Mouse (Mus musculus) thymus, postnatal 4 days (tissue): ENCODE results near the gene Atxn7.
"Not testable (repeated sequence)": the region's sequence is repeated elsewhere in the genome, so short reads cannot be mapped to it uniquely, and the experiment has no call there.

Experiments
- DNase-seq: peaks from one replicate; pipeline ENCODE4 v3.0.0; 2021

Gene Atxn7

DNA sequence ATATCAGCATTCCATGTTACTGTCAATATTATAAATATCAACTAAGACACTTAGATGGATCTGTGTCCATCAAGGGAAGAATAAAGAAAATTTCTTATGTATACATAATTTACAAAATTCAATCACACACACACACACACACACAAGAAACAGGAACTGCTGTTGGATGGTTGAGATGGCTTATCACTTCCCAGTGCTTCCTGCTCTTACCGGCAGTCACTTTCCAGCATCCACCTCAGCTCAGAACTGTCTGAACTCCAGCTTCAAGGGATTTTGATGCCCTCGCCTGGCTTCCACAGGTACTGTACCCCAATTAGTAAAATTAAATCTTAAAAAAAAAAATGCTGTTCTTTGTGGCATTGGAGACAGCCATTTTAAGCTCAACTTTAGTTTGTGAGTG, 27.2 kb downstream of the Atxn7 start:
- no peak for DNase-seq

- no peak for DNase-seq
Observed at GRCm38 (mm10) chr14:13990741-13991140, 29.5 kb downstream of the Atxn7 start.

DNA sequence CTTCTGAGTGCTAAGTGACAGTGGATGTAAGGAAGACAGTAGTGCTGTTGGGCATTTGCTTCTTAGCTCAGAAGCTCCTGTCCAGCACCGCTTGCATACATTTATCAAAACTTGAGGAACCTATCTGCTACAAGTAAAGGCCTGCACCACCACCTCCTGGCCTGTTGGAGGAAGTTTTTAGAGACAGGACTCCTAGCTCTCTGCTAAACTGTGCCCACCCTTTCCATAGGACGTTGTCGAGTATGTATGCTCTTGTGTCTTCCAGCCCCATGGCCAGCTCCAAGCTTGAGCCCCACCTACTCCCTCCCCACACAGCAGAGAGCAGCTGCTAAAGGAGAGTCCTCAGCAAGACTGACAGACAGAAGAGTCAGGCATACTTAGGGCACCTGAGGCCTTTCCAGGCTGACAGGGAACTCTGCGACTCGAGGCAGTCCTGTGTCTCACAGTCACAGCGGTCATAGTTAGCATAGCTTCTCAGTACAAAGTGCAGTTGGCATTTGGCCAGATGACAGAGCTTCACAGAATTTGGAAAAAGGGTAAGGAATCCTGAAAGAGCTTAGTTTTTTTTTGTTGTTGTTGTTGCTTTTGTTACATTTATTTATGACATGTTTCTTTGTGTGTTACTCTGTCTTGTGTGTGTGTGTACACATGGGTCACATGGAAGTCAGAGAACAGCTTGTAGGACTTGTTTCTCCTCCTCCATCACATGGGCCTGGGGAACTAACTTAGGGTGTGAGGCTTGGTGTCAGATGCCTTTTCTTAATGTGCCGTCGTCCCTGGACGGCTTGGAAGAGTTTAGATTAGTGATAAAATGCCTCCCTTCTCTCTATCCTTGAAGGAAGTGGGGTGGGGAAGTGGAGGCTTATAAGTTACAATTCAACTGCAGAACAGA, 34.2 kb downstream of the Atxn7 start:
- no peak for DNase-seq

- no peak for DNase-seq
Observed at GRCm38 (mm10) chr14:14002771-14003170, 41.5 kb downstream of the Atxn7 start.

GRCm38 (mm10) chr14:14009712-14010111, 48.5 kb downstream of the Atxn7 start:
- DNase-seq, result no peak

DNA sequence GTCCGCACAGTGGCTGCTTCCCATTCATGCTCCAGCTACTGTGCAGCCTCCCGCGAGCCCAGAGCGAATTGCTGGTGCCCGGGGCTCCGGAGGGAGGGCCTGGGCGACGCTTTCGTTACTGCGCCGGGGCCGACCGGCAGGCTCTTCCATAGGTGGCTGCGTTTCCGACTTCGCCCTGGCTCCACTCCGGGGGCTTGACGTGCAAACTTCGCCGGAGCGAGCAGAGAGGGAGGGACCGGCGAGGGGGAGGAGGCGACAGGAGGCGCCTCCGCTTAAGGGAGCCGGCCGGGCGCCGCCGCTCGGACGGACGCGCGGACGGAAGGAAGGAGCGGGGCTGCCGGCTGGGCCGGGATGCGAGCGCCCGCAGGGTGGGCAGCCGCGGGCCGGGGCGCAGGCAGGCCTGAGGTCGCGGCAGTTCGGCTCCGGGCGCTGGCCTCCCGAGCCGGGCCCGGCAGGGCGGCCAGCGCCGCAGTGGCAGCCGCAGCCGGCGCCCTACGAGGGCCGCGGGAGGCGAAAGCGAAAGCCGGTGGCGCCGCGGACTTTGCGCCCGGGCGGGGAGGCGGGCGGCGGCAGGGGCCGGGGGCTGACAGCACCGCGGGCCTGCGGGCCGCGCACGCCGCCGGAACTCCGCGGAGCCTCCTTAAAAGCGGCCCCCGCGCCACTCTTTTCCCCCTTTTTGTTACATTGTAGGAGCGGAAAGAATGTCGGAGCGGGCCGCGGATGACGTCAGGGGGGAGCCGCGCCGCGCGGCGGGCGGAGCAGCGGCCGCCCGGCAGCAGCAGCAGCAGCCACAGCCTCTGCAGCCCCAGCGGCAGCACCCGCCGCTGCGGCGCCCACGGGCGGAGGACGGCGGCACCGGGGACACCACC, 51.4 kb downstream of the Atxn7 start:
- DNase-seq, result peak; percentile 85

DNA sequence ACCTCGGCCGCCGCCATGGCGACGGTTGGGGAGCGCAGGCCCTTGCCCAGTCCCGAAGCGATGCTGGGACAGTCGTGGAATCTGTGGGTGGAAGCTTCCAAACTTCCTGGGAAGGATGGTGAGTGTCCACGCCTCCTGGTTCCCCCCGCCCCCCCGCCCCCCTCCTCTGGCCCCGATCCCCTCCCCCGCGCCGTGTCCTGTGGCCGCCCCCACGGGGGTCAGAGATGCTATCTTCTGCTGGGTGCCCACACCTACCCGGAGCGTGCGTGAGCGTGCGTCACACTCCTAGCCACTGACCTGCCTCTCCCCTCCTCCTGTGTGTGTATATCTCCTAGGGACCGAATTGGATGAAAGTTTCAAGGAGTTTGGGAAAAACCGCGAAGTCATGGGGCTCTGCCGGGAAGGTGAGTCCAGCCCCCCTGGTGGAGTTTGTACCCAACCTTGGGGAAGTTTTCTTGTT, 52.0 kb downstream of the Atxn7 start:
- DNase-seq, result no peak

DNA sequence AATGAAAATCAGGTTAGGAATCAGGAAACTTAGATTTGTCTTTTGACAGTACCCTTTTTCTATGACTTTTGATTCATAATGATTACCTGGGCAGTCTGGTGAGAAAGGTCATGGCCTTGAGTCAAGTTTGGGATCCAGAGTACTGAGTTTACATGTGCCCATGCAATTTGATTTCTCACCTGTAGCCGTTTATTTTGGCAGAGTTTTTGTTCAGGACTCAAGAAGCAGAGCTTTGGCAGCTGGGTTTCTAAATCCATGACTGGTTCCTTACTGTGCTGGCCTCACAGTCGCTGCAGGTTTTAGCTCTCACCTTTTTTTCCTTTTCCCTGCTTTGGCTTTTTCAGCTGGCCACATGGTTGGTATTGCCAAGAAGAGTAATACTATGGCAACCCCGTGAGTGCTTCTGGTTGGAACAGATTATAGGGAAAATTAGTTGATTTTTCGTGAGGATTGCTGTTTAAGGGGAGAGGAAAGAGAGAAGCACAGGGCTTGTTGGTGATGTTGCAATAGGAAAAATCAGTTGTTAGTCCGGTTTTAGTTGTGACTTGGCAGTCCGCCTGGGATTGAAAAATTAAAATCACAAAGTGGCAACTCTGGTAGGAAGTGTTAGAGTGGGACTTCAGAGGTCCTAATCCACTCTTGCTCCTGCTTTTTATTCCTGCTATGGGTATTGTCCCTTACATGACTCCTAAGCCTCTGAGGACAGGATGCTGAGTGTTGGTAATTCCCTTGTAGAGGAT, 53.6 kb downstream of the Atxn7 start:
- no peak for DNase-seq

DNA sequence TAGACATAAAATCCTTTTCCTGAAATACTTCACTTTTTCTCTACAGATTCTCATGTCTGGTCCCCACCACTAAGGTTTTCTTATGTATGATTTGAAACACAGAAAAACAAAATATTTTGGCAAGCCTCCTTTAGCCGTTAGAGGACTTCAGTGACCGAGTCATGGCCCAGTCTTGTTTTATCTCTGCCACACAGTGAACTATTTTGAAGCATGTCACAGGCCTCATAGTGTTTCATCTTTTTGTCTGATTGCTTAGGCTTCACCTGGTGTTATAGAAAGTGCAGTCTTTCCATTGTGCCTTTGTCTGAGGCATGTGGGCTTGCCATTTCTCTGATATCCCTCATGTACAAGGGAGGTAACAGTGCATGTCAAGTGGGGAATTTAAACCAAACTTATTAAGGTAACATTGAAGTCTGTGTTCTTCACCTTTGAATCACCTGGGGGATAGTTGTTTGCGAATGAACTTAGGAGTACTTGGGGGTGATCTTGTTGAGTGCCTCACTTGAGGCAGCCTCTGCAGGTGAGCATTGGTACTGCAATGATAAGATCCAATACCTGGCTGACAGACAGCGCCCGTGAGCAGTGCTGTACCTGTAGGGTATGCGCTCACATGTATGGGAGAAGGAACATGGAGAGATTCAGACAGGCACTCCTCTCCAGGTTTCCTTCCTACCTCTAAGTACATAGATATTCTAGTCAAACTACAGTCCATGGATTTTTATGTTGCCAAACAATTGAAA, 58.1 kb downstream of the Atxn7 start:
- DNase-seq, result peak; percentile 74

DNA sequence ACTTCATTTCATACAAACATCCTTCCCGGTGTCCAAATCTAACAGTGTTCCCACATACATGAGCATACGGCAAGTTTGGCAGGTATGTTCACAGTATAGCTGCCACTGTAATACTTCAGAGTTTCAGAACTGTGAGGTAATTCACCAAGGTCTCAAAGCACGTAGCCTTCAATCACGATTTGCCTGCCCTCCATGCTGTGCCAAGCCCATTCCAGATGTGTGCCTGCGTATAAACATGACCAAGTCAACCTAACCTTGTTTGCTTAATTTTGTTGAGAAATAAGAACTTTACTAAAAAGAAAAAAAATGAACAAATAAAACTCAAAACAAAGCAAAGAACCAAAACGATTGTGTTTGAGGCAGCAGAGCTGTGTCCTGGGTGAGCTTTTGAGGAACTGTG, 60.0 kb downstream of the Atxn7 start:
- no peak for DNase-seq

DNA sequence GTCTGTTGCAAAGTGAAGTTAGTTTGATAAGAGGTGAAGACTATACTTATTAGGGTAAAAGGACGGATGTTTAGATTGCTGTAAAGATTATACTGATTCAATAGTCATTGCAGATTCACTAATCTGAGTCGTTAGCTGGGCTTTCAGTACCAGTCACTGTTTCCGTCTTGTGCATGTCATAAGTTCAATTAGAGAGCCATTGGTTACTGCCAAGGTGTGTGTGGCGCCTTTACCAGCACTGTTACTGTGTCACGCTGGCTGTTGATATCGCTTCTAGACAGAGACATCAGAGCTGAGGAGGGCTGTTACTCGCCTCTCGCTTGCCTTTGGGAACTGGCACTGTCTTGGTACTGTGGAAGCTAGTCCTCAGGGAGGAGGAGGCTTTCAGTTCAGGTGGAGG, 64.6 kb downstream of the Atxn7 start:
- no peak for DNase-seq

DNA sequence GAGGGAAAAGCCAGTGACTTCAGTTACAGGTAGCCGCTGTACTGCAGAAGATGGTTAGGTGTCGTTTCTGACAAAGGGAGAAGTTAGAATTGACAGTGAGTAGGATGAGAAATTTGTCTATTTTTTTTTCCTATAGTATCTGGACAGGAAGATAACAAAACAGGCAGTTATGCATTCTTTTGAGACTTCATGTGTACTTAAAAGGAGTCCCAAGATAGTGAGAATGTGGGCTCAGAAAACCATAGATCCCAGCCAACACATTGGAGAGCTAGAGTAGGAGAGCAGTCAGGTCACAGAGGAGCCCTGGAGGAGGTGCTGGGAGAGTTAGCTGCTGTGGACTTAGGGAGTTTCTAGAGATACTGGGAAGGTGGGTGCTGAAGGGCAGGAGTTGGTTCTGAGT, 69.4 kb downstream of the Atxn7 start:
- DNase-seq, result no peak

DNA sequence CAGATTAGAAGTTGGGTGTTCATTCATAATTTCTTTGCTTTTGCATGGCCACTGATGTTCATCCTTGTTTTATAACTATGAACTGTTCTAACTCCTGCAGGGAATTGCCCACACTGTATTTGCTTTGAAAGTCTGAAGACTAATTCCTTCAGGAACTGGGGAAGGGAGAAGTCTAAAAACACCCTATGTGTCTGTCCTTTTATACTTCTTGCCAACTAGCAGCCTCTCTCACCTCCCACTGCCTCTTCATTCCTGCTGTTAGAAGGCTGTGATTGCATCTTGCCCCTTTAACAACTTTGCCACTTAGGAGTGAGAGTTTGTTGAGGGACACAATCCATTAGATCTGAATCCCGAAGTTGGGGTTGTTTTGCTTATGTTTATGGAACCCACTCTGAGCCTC, 71.6 kb downstream of the Atxn7 start:
- DNase-seq, result no peak

GRCm38 (mm10) chr14:14036352-14036751, 75.1 kb downstream of the Atxn7 start:
- no peak for DNase-seq

DNA sequence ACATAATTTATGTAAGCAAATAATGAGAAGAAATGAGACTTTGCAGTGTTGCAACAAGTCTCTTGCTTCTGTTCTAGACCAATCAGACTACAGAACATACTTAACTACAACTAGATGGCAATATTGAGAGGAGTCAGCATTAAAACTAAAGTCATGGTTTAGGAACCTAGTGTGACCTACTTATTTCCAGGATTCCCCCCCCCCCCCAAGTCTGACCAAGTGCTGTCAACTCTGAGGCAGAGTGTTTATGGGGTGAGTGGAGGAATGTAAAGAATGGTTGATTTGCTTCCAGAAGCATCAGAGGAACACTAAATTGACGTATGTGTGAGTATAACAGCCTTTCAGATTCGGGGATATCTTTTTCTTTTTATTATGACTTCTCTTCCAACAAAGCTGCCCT, 77.0 kb downstream of the Atxn7 start:
- no peak for DNase-seq

DNA sequence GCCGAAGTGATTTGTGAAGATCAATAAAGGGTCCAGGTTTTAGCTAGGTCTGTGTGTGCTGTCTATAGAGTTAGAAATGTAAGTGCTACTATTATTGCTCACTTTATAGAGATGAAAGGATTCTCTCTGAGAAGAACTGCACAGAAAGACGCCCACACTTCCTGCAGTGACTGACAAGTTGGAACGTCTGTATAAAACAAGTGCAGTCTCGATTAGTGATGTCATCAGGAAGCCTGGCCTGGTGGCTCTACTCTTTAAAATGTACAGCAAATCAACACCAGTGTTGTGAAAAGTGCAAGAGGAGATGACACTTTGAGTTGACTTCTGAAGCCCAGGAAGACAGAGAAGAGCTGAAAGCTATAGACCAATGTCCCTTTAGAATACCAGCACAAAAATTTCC, 81.1 kb downstream of the Atxn7 start:
- peak; percentile 21 for DNase-seq

DNA sequence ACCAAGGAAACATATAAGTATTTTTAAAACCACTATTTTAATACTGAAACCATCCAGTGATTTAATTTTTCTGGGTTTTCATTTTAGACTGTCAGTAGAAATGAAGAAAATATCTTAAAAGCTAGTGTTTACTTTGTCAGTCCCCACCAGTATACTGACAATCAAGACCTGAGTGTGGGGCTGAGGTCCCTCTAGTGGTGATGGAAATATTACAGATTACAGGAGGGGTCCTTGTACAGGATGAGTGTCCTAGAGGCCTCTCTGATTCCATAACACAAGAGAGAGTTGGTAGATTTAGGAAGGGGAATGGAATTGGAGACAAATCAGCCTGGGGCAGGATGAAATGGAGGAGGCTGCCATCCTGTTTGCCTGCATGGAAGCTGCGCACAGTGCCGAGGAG, 93.1 kb downstream of the Atxn7 start:
- DNase-seq, result peak; percentile 22

GRCm38 (mm10) chr14:14059606-14060005, 98.4 kb downstream of the Atxn7 start:
- DNase-seq, result not testable (repeated sequence)

GRCm38 (mm10) chr14:14062531-14063245, 101.4 kb downstream of the Atxn7 start:
- no peak for DNase-seq

- no peak for DNase-seq
Observed at GRCm38 (mm10) chr14:14063382-14063781, 102.1 kb downstream of the Atxn7 start.

GRCm38 (mm10) chr14:14064486-14065141, 103.4 kb downstream of the Atxn7 start:
- DNase-seq, result no peak
